Mouse (Mus musculus): ENCODE results near the gene Ssbp4. TPM values are rescaled to one million over a fixed set of nuclear protein-coding genes. Genes with fewer than 3 reads are reported as not detected.
"Not testable (repeated sequence)": the region's sequence is repeated elsewhere in the genome, so short reads cannot be mapped to it uniquely, and the experiment has no call there.

Gene Ssbp4
- polyA plus RNA-seq, 1 experiment: 138 TPM

GRCm38 (mm10) chr8:70591569-70591968, 17.1 kb downstream of the Ssbp4 start:
- H3K27me3 ChIP-seq (ENCODE audit: control insufficient read depth, insufficient read depth, low read length): no peaks in the 10 kb centered on the region
- peaks cover 44% of the 10 kb centered on the region for H3K36me3 ChIP-seq (ENCODE audit: control insufficient read depth, insufficient read depth, low read length)
- TF ChIP-seq POLR2A (IDR thresholded peaks at IDR 0.05; ENCODE audit: low read depth, low read length) (no peak), CTCF (IDR thresholded peaks at IDR 0.05; ENCODE audit: extremely low read depth, insufficient read length, insufficient replicate concordance, low read depth, low read length) (no peak)
- H3K4me3 ChIP-seq (ENCODE audit: low read depth, low read length): no peak overlapping the region
- peaks cover 7% of the 10 kb centered on the region for H3K4me1 ChIP-seq (ENCODE audit: control insufficient read depth, insufficient read depth, insufficient read length, low read length)
- H3K27ac ChIP-seq (ENCODE audit: insufficient read depth, low read depth, low read length): no peak overlapping the region
- 92% methylated on average over 12 of the region's 12 CpGs for WGBS

GRCm38 (mm10) chr8:70587955-70588354, 20.7 kb downstream of the Ssbp4 start:
- WGBS: 88% methylated on average over 4 of the region's 4 CpGs
- H3K36me3 ChIP-seq (ENCODE audit: control insufficient read depth, insufficient read depth, low read length): peaks cover 65% of the 10 kb centered on the region
- not testable (repeated sequence) for H3K27me3 ChIP-seq (ENCODE audit: control insufficient read depth, insufficient read depth, low read length); H3K4me1 ChIP-seq (ENCODE audit: control insufficient read depth, insufficient read depth, insufficient read length, low read length); H3K4me3 ChIP-seq (ENCODE audit: low read depth, low read length); H3K27ac ChIP-seq (ENCODE audit: insufficient read depth, low read depth, low read length)

- Histone ChIP-seq H3K4me1 (ENCODE audit: control insufficient read depth, insufficient read depth, insufficient read length, low read length) (no peaks in the 10 kb centered on the region), H3K36me3 (ENCODE audit: control insufficient read depth, insufficient read depth, low read length) (peaks cover 74% of the 10 kb centered on the region), H3K4me3 (ENCODE audit: low read depth, low read length) (no peak overlapping the region), H3K27me3 (ENCODE audit: control insufficient read depth, insufficient read depth, low read length) (no peaks in the 10 kb centered on the region), H3K27ac (ENCODE audit: insufficient read depth, low read depth, low read length) (no peak overlapping the region)
- TF ChIP-seq CTCF (IDR thresholded peaks at IDR 0.05; ENCODE audit: extremely low read depth, insufficient read length, insufficient replicate concordance, low read depth, low read length) (peak; percentile 90), POLR2A (IDR thresholded peaks at IDR 0.05; ENCODE audit: low read depth, low read length) (no peak)
- 43% methylated on average over 7 of the region's 7 CpGs for WGBS
These were observed 23.4 kb downstream of the Ssbp4 start for GRCm38 (mm10) chr8:70585258-70585652.

- peaks cover 73% of the 10 kb centered on the region for H3K36me3 ChIP-seq (ENCODE audit: control insufficient read depth, insufficient read depth, low read length)
- TF ChIP-seq CTCF (IDR thresholded peaks at IDR 0.05; ENCODE audit: extremely low read depth, insufficient read length, insufficient replicate concordance, low read depth, low read length) (no peak), POLR2A (IDR thresholded peaks at IDR 0.05; ENCODE audit: low read depth, low read length) (no peak)
- 92% methylated on average over 9 of the region's 9 CpGs for WGBS
- no peaks in the 10 kb centered on the region for H3K27me3 ChIP-seq (ENCODE audit: control insufficient read depth, insufficient read depth, low read length)
- no peak overlapping the region for H3K4me3 ChIP-seq (ENCODE audit: low read depth, low read length)
- no peak overlapping the region for H3K27ac ChIP-seq (ENCODE audit: insufficient read depth, low read depth, low read length)
- H3K4me1 ChIP-seq (ENCODE audit: control insufficient read depth, insufficient read depth, insufficient read length, low read length): no peaks in the 10 kb centered on the region
These were observed 23.9 kb downstream of the Ssbp4 start for GRCm38 (mm10) chr8:70584606-70585257.

- WGBS: 87% methylated on average over 18 of the region's 18 CpGs
- no peaks in the 10 kb centered on the region for H3K4me1 ChIP-seq (ENCODE audit: control insufficient read depth, insufficient read depth, insufficient read length, low read length)
- H3K36me3 ChIP-seq (ENCODE audit: control insufficient read depth, insufficient read depth, low read length): peaks cover 70% of the 10 kb centered on the region
- H3K27me3 ChIP-seq (ENCODE audit: control insufficient read depth, insufficient read depth, low read length): no peaks in the 10 kb centered on the region
- H3K27ac ChIP-seq (ENCODE audit: insufficient read depth, low read depth, low read length): no peak overlapping the region
- no peak overlapping the region for H3K4me3 ChIP-seq (ENCODE audit: low read depth, low read length)
- TF ChIP-seq CTCF (IDR thresholded peaks at IDR 0.05; ENCODE audit: extremely low read depth, insufficient read length, insufficient replicate concordance, low read depth, low read length) (no peak), POLR2A (IDR thresholded peaks at IDR 0.05; ENCODE audit: low read depth, low read length) (no peak)
These were observed 24.9 kb downstream of the Ssbp4 start for GRCm38 (mm10) chr8:70583476-70584387.

DNA sequence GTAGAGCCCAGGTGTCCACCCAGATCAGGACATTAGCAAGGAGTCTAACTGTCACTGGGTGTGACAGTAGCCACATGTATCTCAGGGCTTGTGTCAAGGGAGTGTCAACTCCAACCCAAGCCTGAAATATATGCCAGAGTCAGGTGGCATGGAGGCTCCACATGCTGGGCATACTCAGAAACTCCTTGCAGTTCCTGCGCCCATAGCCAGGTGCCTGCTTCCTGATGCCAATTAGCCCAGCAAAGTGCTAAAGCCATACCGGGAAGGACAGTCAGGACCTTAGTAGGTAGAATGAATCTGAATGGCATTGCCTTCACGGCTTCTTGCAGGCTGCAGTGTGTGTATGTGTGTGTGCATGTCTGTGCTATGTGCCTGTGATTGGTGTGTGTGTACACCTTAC, 31.5 kb downstream of the Ssbp4 start:
- WGBS: 93% methylated on average over 3 of the region's 3 CpGs
- TF ChIP-seq POLR2A (IDR thresholded peaks at IDR 0.05; ENCODE audit: low read depth, low read length) (no peak), CTCF (IDR thresholded peaks at IDR 0.05; ENCODE audit: extremely low read depth, insufficient read length, insufficient replicate concordance, low read depth, low read length) (no peak)
- Histone ChIP-seq H3K4me3 (ENCODE audit: low read depth, low read length) (no peak overlapping the region), H3K4me1 (ENCODE audit: control insufficient read depth, insufficient read depth, insufficient read length, low read length) (peaks cover 2% of the 10 kb centered on the region; the same call in 1 of the 2 replicates), H3K36me3 (ENCODE audit: control insufficient read depth, insufficient read depth, low read length) (peaks cover 45% of the 10 kb centered on the region), H3K27ac (ENCODE audit: insufficient read depth, low read depth, low read length) (no peak overlapping the region), H3K27me3 (ENCODE audit: control insufficient read depth, insufficient read depth, low read length) (no peaks in the 10 kb centered on the region)

GRCm38 (mm10) chr8:70574915-70575314, 33.8 kb downstream of the Ssbp4 start:
- TF ChIP-seq POLR2A (IDR thresholded peaks at IDR 0.05; ENCODE audit: low read depth, low read length) (no peak), CTCF (IDR thresholded peaks at IDR 0.05; ENCODE audit: extremely low read depth, insufficient read length, insufficient replicate concordance, low read depth, low read length) (no peak)

More at GRCm38 (mm10) chr8:70574915-70575314, 33.8 kb downstream of the Ssbp4 start:
- Histone ChIP-seq H3K4me1 (ENCODE audit: control insufficient read depth, insufficient read depth, insufficient read length, low read length) (peaks cover 5% of the 10 kb centered on the region; the same call in 1 of the 2 replicates), H3K27me3 (ENCODE audit: control insufficient read depth, insufficient read depth, low read length) (no peaks in the 10 kb centered on the region), H3K36me3 (ENCODE audit: control insufficient read depth, insufficient read depth, low read length) (peaks cover 24% of the 10 kb centered on the region), H3K27ac (ENCODE audit: insufficient read depth, low read depth, low read length) (no peak overlapping the region), H3K4me3 (ENCODE audit: low read depth, low read length) (no peak overlapping the region)
- 40% methylated on average over 4 of the region's 4 CpGs for WGBS
